Mouse (Mus musculus): Measurements from ENCODE around the gene Fry. TPM values are rescaled to one million over a fixed set of nuclear protein-coding genes. Genes with fewer than 3 reads are reported as not detected.

Fry gene
- polyA plus RNA-seq, 1 experiment from 2014 or later: 11.1 TPM

DNA sequence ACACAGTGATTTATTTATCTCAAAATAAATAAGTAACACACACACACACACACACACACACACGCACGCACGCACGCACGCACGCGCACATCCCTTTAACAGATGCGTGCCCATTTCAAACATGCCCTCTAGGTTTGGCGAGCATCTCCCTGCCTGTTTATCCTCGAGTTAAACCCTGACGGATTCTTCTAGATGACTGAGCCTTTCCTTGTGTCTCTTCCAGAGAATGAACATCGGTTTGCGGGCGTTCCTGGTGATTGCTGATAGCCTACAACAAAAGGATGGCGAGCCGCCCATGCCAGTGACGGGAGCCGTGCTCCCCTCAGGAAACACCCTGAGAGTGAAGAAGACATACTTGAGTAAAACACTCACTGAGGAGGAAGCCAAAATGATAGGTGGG lies 260.1 kb downstream of the Fry start:
- no peak for ATAC-seq (ENCODE audit: insufficient number of reproducible peaks, insufficient read depth, low FRiP score, low TSS enrichment, low read depth)
- Histone ChIP-seq H3K4me3 (no peak overlapping the region), H3K9ac (no peak overlapping the region), H3K4me2 (no peak overlapping the region), H3K36me3 (peaks cover 9% of the 10 kb centered on the region; the same call in 1 of the 2 replicates), H3K27ac (no peak overlapping the region), H3K27me3 (no peaks in the 10 kb centered on the region), H3K4me1 (no peaks in the 10 kb centered on the region), H3K9me3 (no peaks in the 10 kb centered on the region)
- WGBS: 84% methylated on average over 18 of the region's 18 CpGs

DNA sequence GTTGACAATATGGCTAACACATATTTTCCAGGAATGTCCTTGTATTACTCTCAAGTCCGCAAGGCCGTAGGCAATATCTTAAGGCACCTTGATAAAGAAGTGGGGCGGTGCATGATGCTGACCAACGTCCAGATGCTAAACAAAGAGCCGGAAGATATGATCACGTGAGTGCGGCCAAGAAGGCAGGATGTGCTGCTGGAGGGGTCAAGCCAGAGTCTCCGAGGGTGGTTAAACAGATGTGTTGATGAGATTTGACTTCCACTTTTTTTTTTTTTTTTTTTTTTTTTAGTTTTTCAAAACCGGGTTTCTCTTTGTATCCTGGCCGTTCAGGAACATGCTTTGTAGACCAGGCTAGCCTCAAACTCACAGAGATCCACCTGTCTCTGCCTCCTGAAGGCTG lies 262.3 kb downstream of the Fry start:
- no peaks in the 10 kb centered on the region for H3K9me3 ChIP-seq
- H3K36me3 ChIP-seq: peaks cover 9% of the 10 kb centered on the region; the same call in 1 of the 2 replicates
- H3K27me3 ChIP-seq: no peaks in the 10 kb centered on the region
- no peak for ATAC-seq (ENCODE audit: insufficient number of reproducible peaks, insufficient read depth, low FRiP score, low TSS enrichment, low read depth)
- WGBS: 91% methylated on average over 10 of the region's 10 CpGs
- no peak overlapping the region for H3K4me3 ChIP-seq
- no peak overlapping the region for H3K4me2 ChIP-seq
- no peak overlapping the region for H3K9ac ChIP-seq
- H3K4me1 ChIP-seq: peaks cover 7% of the 10 kb centered on the region; the same call in 1 of the 2 replicates
- no peak overlapping the region for H3K27ac ChIP-seq

DNA sequence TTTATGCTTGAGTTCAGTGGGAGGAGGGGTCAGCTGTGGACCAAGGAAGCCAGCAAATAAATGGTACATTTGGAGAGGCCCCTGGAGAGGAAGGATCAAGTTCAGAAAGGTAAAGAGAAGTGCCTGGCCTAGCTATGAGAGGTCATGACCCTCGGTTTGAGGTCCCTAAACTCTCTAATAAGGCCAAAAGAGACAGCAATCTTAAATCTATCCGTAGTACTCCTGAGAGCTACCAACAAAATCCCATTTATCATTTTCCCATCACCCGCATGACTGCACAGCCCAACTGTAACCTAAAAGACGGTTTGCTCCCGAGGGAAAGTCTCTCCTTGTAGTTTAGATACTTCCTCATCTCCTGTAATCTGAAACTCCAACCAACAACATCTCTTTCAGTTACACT lies 264.0 kb downstream of the Fry start:
- ATAC-seq (ENCODE audit: insufficient number of reproducible peaks, insufficient read depth, low FRiP score, low TSS enrichment, low read depth): no peak
- Histone ChIP-seq H3K9me3 (no peaks in the 10 kb centered on the region), H3K4me3 (no peak overlapping the region), H3K9ac (no peak overlapping the region), H3K4me2 (no peak overlapping the region), H3K36me3 (peaks cover 9% of the 10 kb centered on the region; the same call in 1 of the 2 replicates), H3K4me1 (peaks cover 7% of the 10 kb centered on the region; the same call in 1 of the 2 replicates), H3K27me3 (no peaks in the 10 kb centered on the region), H3K27ac (no peak overlapping the region)
- 48% methylated on average over 5 of the region's 5 CpGs for WGBS

DNA sequence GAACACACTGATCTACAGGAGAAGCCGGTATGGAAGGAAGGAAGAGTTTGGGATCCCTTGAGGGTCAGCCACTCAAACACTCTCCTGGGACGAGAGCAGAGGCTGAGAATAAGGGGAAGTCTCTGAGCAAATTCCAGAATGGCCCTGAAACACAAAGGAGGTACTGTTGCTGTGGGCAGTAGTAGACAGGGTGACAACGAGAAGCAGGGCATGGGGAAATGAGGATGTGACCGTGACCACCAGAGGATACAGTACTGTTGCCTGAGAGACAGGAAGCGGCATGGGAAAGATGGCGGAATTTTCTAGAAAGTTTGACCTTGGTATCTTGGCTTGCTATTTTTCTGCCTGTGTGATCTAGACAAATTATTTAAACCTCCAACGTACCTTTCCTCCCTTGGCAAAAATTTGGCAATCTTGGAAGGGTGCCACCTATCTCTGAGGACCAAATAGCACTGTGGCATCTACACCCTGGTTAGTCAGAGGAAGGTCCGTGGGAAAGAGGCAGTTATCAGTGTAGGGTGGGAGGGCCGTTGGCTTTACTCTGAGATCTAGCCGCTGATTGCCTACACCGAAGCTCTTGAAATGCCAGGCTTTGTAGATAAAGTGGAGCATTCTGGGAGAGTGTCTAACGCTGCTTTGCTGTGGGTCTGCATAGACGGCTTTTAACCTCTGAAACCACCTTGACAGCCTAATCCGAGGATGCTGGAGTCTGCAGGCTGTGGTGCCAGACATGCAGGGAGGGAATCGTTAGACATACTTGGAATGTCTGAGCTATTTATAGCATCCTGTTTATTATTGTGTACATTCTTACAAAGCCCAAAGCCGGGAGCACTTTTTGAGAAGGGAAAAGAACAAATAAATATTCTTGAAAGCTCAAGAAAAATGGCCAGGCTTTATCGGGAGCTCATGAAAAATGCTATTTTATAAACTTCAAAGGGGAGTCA lies 266.1 kb downstream of the Fry start:
- Histone ChIP-seq H3K4me2 (no peak overlapping the region), H3K27me3 (no peaks in the 10 kb centered on the region), H3K27ac (no peak overlapping the region), H3K9me3 (no peaks in the 10 kb centered on the region), H3K4me3 (no peak overlapping the region), H3K9ac (no peak overlapping the region), H3K4me1 (peaks cover 7% of the 10 kb centered on the region; the same call in 1 of the 2 replicates), H3K36me3 (0 out of 2 replicates have a peak, but pooled peaks cover 9% of the 10 kb centered on the region)
- ATAC-seq (ENCODE audit: insufficient number of reproducible peaks, insufficient read depth, low FRiP score, low TSS enrichment, low read depth): no peak
- WGBS: 50% methylated on average over 17 of the region's 17 CpGs

DNA sequence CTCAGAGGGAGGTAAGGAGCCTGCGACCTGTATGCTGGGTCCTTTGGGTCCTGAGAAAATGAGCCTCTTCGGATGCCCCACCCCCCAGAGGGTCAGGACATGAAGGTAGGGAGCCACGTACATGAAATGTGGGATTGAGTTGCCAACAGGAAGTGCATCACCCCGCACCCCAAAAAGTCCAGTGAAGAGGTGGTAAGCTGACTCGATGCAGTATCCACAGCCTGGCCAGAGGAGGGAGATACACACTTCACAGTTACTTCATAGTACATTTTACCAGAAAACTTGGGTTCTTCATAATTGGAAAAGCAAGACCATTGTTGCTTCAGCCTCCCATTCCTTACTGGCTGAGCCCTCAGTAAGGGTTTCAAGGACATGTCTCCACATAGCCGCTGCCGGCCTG lies 266.8 kb downstream of the Fry start:
- no peaks in the 10 kb centered on the region for H3K9me3 ChIP-seq
- no peak overlapping the region for H3K9ac ChIP-seq
- H3K27me3 ChIP-seq: no peaks in the 10 kb centered on the region
- H3K36me3 ChIP-seq: 0 out of 2 replicates have a peak, but pooled peaks cover 9% of the 10 kb centered on the region
- 82% methylated on average over 7 of the region's 7 CpGs for WGBS
- no peak overlapping the region for H3K4me2 ChIP-seq
- no peak overlapping the region for H3K27ac ChIP-seq
- H3K4me1 ChIP-seq: peaks cover 7% of the 10 kb centered on the region; the same call in 1 of the 2 replicates
- no peak overlapping the region for H3K4me3 ChIP-seq
- no peak for ATAC-seq (ENCODE audit: insufficient number of reproducible peaks, insufficient read depth, low FRiP score, low TSS enrichment, low read depth)

DNA sequence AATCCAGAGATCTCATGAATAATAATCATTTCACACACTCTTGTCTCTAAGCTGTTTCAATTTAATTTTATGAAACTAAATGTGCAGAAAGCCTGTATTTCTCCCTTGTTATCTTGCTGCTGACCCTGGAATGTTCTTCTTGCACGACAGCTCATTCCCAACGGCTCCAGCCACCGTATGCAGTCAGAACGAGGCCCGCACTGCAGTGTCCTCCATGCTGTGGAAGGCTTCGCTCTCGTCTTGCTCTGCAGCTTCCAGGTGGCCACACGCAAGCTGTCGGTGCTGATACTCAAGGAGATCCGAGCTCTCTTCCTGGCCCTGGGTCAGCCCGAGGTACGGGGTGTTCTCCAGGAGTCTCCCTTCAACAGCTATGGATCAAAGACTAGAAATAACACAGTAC lies 270.2 kb downstream of the Fry start:
- Histone ChIP-seq H3K36me3 (peaks cover 2% of the 10 kb centered on the region), H3K4me1 (peaks cover 7% of the 10 kb centered on the region; the same call in 1 of the 2 replicates), H3K27me3 (no peaks in the 10 kb centered on the region), H3K4me3 (no peak overlapping the region), H3K27ac (no peak overlapping the region), H3K9ac (no peak overlapping the region), H3K9me3 (no peaks in the 10 kb centered on the region), H3K4me2 (no peak overlapping the region)
- 86% methylated on average over 12 of the region's 12 CpGs for WGBS
- ATAC-seq (ENCODE audit: insufficient number of reproducible peaks, insufficient read depth, low FRiP score, low TSS enrichment, low read depth): no peak

DNA sequence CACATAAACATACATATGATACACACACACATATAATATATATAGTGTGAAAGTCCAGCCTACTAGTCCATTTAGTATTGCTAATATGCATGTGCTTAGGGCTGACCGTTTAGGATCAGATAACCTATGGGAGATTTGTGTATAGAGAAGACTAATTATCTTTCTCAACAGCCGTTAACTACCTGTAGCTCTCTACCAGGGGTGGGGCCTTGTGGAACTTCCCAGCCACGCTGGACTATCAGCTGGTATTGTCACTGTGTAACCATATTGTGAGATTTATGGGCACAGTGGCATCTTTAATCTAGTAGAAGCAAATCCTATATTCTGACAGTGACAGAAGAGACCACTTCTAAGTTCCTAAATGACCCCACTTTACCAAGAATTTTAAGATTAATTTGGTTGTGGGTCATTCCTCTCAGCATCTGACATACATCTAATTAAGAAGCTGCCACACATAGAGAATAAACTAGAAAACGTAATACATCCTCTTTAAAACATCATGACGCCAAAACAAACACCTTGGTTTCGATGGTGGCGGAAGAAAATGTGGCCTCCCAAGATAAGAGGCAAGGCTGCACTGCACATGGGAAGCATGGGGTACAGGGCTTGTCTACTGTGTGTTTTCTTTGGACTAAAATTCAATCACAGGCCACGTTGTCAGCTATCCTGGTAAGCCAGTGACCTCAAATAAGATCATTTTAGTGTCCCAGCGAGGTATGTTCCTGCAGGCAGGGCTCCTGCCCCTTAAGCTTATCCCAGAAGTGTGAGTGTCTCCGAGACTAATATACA lies 271.3 kb downstream of the Fry start:
- 82% methylated on average over 10 of the region's 10 CpGs for WGBS
- Histone ChIP-seq H3K27ac (no peak overlapping the region), H3K27me3 (no peaks in the 10 kb centered on the region), H3K4me1 (peaks cover 3% of the 10 kb centered on the region; the same call in 1 of the 2 replicates), H3K9me3 (peaks cover 4% of the 10 kb centered on the region; the same call in 1 of the 2 replicates), H3K36me3 (peaks cover 14% of the 10 kb centered on the region), H3K9ac (no peak overlapping the region), H3K4me3 (no peak overlapping the region), H3K4me2 (no peak overlapping the region)
- no peak for ATAC-seq (ENCODE audit: insufficient number of reproducible peaks, insufficient read depth, low FRiP score, low TSS enrichment, low read depth)

DNA sequence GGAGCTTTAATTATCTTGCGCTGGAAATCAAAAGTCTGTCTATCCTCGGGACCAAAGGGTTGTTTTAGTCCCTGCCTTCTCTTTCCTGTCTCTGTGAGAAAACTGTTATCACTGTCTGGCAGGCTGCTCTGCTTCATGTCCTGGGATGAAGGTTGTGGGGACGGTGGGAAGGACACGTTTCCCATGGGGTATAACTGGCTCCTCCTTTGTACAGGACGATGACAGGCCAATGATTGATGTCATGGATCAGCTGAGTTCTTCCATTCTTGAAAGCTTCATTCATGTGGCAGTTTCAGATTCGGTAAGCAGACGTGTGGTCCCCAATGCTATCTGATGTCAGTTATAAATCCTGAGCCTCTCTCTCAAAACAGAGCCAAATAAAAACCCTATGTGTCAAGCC lies 272.0 kb downstream of the Fry start:
- ATAC-seq (ENCODE audit: insufficient number of reproducible peaks, insufficient read depth, low FRiP score, low TSS enrichment, low read depth): no peak
- H3K27ac ChIP-seq: no peak overlapping the region
- H3K9me3 ChIP-seq: peaks cover 5% of the 10 kb centered on the region; the same call in 1 of the 2 replicates
- H3K9ac ChIP-seq: no peak overlapping the region
- H3K27me3 ChIP-seq: no peaks in the 10 kb centered on the region
- H3K4me3 ChIP-seq: no peak overlapping the region
- no peaks in the 10 kb centered on the region for H3K4me1 ChIP-seq
- peaks cover 18% of the 10 kb centered on the region for H3K36me3 ChIP-seq
- no peak overlapping the region for H3K4me2 ChIP-seq
- WGBS: 66% methylated on average over 7 of the region's 7 CpGs

DNA sequence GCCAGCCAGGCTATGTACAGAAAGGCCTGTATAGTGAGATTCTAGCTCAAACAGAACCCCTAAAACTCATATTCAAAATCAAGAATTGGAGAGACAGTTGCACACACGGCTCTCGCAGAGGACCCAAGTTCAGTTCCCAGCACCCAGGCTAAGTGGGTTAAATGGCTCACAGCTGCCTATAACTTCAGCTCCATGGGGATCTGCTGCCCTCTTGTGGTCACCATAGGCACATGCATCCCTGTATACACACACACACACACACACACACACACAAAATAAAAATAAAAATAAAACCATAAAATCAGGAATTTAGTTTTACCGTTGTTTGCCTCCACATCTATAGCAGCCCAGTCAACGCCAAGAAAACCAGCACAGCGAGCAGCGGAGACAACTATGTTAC lies 276.2 kb downstream of the Fry start:
- Histone ChIP-seq H3K9me3 (peaks cover 5% of the 10 kb centered on the region; the same call in 1 of the 2 replicates), H3K4me3 (no peak overlapping the region), H3K27me3 (no peaks in the 10 kb centered on the region), H3K27ac (no peak overlapping the region), H3K4me2 (no peak overlapping the region), H3K9ac (no peak overlapping the region), H3K4me1 (no peaks in the 10 kb centered on the region), H3K36me3 (peaks cover 18% of the 10 kb centered on the region)
- 99% methylated on average over 6 of the region's 6 CpGs for WGBS
- no peak for ATAC-seq (ENCODE audit: insufficient number of reproducible peaks, insufficient read depth, low FRiP score, low TSS enrichment, low read depth)

DNA sequence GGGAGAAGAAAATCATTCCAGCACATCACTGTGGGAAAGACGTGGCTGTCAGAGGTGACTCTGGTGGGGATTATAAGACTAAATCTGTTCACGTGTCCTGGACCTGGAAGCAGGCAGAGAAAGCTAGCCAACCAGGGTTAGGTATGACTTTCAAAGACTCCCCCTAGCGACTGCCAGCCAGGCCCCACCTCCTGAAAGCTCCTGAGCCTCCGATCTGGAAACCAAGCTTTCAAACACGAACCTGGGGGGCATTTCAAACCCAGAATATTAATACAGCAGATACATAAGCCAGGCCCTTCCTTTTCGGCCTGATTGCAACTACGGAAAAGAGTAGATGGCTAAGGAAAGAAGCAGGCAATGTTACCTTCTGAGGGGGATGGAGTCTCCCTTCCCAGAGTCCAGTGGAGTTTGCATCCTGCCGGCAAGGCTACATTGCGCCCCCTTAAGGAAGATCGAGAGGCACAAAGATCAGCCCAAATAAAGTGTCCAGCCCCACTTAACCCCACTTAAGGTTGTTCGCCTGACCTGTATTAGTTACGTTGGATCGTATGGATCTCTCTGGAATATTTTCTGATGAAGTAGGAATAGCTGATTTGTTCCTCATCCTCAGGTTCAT lies 284.5 kb downstream of the Fry start:
- 20% methylated on average over 13 of the region's 13 CpGs for WGBS
- no peak overlapping the region for H3K27ac ChIP-seq
- no peaks in the 10 kb centered on the region for H3K27me3 ChIP-seq
- H3K4me1 ChIP-seq: no peaks in the 10 kb centered on the region
- H3K36me3 ChIP-seq: peaks cover 12% of the 10 kb centered on the region; the same call in 1 of the 2 replicates
- no peak overlapping the region for H3K4me3 ChIP-seq
- no peaks in the 10 kb centered on the region for H3K9me3 ChIP-seq
- H3K4me2 ChIP-seq: peak overlapping the region; percentile 32
- no peak for ATAC-seq (ENCODE audit: insufficient number of reproducible peaks, insufficient read depth, low FRiP score, low TSS enrichment, low read depth)
- 0 out of 2 replicates have a peak overlapping the region, but pooled peaks have one; percentile 49 for H3K9ac ChIP-seq

DNA sequence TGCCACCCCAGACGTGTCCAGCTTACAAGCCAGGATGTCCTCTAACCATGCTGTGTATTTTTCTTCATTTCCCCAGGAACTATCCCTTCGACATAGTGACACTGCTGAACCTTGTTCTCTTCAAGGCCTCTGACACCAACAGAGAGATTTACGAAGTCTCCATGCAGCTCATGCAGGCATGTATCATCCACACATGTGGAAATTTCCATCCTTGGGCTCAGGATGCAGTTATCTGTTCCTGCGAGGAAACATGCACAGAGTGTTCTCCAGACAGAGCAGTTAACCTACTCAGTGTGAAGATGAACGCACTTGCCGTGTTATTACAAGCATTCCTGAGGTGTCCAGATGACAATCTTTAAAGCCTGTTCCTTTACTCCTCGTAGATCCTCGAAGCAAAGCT lies 286.4 kb downstream of the Fry start:
- Histone ChIP-seq H3K27ac (no peak overlapping the region), H3K27me3 (no peaks in the 10 kb centered on the region), H3K4me2 (no peak overlapping the region), H3K4me1 (peaks cover 12% of the 10 kb centered on the region), H3K9ac (no peak overlapping the region), H3K4me3 (no peak overlapping the region), H3K9me3 (no peaks in the 10 kb centered on the region), H3K36me3 (peaks cover 12% of the 10 kb centered on the region; the same call in 1 of the 2 replicates)
- WGBS: 83% methylated on average over 8 of the region's 8 CpGs
- no peak for ATAC-seq (ENCODE audit: insufficient number of reproducible peaks, insufficient read depth, low FRiP score, low TSS enrichment, low read depth)

Measured in embryonic facial prominence, embryonic 13.5 days (tissue).